Mouse (Mus musculus) adrenal gland, adult 18-20 months (tissue): ENCODE data around the gene Ivd. TPM values are rescaled to one million over a fixed set of nuclear protein-coding genes. Genes with fewer than 3 reads are reported as not detected.
A peak's percentile ranks its signal among the peaks of the same experiment; 100 is the strongest.

ENCODE experiments used
- DNase-seq, 2 experiments: peaks; one replicate each; pipeline ENCODE4 v3.0.0; 2021 to 2022; ENCODE audit warnings: low spot score in 2 of 2
- long read RNA-seq, 2 experiments: library from polyadenylated mRNA; stranded (forward); transcript quantifications; one replicate each; pipeline ENCODE4 v2.0.0; 2021
- total RNA-seq, 2 experiments: library from RNA; stranded (reverse); gene quantifications; 1 replicate in 1 of 2; 2 replicates in 1 of 2; pipeline ENCODE4 v1.2.3; 2021

The Ivd gene
- total RNA-seq, result 100 to 1,000 TPM; 205 to 414 TPM
- long read RNA-seq, experiment 1, transcript Ivd-201 (12 exons, 3,665 nt), result major isoform, 224 of 252 reads
- long read RNA-seq, experiment 1, partial matches to known transcripts, result 15 of 252 reads
- long read RNA-seq, experiment 1, other reads (novel, unspliced or antisense), result 11 of 252 reads
- long read RNA-seq, experiment 2, transcript Ivd-201 (12 exons, 3,665 nt), result major isoform, 289 of 359 reads
- long read RNA-seq, experiment 2, partial matches to known transcripts, result 41 of 359 reads
- long read RNA-seq, experiment 2, other reads (novel, unspliced or antisense), result 28 of 359 reads

DNA sequence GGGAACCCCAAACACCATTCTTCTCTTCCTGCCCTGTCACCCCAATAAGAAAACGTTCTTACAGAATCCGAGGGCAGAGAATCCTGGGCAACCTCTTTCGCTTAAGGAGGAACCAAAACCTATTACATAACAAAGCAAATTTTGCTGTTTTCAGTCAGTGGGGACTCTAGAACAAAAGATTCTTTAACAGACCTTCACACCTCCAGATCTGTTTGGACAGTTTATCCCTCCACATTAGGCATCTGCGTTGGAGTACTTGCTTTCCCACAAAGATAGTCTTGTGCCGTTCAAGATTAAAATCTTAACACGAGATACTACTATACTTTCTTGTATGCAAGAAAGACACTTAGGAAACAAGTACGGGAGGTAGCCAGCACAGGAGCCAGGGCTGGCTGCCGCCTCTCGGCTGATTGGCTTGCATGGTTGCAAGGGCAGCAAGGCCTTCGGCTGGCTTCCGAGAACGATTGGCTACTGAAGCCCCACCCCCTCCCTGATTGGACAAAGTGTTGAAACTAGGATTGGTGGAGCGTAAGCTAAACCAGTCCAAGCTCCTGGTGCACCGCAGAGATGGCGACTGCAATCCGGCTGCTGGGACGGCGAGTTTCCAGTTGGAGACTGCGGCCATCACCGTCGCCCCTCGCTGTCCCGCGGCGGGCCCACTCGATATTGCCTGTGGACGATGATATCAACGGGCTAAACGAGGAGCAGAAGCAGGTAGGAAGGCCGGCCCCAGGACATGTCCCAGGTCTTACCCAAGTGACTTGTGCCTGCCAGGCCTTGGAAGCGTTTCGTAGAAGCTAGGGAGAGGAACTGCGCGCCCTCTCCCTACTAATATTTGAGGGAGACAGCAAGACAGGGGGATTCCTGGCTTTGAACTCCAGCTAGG lies at the start of gene Ivd:
Ivd (plus strand) TSS at position 501 of the 886 bp plus-strand sequence.
- peak; percentile 76 to 83 for DNase-seq

DNA sequence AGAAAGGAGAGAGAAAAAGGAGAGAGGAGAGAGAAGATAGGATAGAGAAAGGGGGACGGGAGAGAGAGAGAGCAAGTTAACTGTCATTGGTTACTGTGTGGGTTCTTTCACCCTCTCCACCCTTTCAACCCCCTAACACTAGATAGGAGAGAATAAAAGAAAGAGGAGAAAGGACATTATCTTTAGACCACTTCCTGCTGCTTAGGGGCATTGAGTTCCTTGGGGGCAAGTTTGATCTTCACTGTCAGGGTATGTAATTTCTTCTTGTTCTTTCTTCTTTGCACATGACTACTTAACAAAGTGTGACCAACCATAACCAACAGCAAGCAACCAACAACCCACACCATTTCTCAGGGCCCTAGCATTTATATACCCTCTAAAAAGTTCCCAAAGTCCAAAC lies 49.0 kb upstream of the Ivd start:
- no peak for DNase-seq

DNA sequence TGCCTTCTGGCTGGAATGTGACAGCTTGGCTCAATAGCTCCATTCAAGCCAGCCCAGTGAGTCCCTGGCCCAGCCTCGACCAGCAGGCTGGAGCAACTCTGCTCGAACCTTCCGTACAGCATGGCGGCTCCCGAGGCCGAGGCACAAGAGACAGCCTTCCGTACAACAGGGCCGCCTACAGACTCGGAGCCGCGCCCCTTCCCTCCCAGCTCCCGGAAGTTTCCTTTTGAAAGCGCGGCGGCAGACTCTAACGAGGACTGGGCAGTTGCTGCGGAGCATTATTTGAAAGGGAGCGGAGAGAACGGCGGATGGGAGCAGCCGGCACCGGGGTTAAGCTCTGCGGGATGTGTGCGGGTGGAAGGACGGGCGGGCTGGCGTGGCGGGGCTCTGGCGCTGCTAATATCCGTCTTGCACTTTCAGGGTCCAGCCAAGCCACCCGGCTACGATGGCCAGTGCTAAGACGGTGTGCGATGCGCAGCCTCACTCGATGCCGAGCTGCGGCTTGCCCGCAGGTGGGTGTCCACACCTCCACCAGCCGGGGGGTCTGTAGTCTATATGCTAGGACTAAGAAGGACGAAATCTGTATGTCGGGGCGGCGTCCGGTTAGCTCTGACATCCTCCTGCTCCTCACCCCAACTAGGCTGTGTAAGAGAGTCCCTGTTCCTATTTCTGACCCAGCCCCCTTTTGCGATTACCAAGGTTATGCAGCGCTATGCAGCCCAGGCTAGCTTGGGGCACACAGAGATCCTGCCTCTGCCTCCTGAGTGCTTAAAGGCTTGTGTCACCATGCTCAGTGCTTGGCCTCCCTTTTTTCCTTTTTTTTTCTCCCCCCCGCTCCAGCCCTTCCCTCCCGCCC lies 47.5 kb upstream of the Ivd start, which contains the start of gene Knstrn:
Knstrn (plus strand) TSS at position 23 of the 856 bp plus-strand sequence.
- peak; percentile 78 to 88 for DNase-seq

DNA sequence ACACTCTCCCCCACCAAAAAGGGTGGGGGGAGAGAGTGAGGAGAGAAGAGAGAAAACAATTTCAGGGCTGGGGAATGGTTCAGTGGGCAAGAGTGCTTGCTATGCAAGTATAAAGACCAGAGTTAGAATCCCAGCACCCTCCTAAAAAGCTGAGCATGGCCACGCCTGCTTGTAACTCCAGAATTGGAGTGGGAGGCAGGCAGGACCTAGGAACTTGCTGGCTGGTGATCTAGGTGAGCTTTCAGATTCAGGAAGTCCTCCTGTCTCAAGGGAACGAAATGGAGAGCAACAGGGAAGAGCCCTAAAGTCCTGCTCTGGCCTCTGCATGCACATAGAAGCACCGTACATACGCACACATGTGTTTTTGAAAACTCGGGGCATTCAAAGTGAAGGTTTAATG lies 39.0 kb upstream of the Ivd start:
- DNase-seq, result no peak

DNA sequence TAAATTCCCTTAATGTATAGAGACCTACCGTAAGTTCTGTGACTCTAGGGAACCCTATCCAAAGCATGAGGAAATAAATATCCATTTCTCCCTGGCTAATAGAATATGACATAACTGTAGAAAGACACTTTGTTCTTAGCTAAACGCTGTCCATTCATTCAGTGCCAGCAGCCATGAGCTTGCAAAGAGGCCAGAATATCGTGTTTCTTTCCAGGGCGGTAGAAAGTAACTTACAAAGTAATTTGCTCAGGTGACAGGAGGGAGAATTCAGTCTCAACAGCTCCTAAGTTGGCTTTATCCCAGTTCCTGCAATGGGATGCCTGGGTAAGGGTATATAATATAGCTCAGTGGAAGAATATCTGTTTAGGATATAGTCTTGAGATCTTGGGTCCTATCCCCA lies 37.4 kb upstream of the Ivd start:
- no peak for DNase-seq

DNA sequence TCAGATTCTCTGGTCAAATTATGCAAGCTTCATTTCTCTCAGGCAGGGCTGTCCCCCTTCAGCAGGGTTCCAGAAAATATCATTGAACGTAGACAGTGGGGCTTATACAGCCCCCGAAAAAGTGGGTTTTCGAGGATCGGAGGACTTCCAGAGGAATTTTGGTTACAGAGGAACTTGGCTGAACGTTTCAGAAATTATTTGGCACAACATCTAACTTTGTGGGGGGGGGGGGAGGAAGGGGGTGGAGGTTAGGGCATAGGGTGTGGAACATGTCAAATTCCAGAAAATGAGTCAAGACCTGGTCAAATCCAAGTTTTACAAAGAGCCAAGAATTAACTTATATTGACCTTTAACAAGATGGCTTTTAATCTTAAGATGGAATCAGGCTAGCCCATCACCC lies 32.7 kb upstream of the Ivd start:
- DNase-seq, result no peak

DNA sequence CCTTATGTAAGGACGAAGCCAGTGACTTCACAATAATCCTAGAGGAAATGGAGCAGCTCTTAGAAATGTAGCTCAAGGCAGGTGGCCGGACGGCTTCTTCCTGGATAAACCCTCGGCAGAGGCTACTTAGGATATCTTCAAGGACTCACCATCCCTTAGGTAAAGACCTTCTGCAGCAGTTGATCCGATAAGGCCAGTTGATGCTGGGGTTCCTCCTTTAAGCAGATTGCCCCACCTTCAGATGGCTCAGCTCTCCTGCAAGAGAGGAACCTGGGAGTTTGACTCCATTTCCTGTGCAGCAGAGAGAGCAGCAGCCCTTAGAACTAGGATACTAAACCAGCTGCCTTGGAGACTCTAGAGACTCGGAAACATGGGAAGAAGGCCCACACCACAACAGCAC lies 27.7 kb upstream of the Ivd start:
- DNase-seq, result no peak

DNA sequence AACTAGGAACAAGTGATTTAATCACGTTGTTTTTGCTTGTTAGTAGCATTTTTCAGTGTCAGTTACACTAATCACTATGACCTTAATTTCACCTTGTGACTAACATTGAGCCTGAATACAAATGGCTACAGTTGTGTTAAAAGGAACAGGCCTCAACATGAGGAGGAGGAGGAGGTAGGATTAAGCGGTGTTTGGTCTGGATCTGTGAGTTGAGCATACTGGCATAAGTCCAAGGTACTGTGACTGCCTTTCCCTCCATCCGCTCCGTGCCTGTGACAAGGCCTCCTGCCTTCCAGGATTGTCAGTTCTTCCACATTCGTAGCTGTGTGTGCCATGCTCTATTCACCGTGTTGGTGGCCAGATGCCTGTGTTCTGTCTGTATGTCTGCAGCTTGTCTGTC lies 26.6 kb upstream of the Ivd start:
- no peak for DNase-seq

DNA sequence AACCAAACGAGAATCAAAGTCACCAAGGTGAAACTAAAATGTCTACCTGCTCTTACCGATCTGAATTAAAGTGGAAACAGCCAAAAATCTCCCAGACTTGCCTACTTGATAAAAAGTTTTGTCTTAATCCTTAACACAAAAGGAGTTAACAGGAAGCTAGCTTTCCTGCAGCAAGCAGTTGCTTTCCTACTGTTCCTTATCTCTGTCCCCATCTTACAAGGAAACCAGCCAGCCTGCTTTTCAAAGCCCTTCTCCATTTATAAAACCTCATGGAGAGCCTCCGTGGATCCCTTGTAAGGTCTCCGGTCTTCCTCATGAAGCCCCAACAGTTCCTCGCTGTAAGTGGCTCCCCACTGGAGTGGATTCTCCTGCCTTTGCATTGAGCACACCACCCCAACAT lies 23.4 kb upstream of the Ivd start:
- no peak for DNase-seq

DNA sequence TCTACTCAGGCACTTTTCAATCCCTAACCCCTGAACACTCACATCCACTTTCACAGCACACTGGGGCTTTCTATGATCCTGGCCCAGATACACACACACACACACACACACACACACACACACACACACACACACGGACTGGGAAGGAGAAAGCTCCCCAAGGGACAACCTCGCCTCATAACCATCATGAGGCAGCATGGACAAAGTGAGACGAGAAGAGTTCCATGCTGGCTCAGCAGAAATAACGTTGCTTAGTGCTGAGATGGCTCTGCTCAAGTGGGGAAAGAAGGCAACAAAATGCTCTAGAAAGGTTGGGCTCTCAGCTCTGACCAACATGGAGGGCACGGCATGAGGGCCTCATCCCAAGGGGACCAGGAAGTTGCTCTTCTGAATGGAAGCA lies 20.6 kb upstream of the Ivd start:
- DNase-seq, result no peak

DNA sequence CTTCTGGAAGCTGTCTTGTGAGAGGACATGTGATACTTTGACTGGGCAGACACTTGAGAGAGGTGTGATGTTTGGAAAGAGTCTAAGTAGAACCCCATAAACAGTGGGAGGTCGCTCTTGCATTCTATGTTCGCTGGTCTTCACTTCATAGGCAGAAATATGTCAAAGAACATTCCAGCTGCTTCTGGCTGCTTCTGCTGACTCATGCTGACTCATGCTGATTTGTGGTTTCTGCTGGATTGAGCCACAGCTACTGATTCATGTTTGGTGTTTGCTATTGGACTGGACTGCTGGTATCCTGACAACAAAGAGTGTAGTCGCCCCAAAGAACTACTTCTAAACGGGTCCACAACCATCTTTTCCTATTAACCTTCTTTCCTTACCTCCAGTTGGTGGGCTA lies 20.0 kb upstream of the Ivd start:
- DNase-seq, result peak; percentile 79 to 88

DNA sequence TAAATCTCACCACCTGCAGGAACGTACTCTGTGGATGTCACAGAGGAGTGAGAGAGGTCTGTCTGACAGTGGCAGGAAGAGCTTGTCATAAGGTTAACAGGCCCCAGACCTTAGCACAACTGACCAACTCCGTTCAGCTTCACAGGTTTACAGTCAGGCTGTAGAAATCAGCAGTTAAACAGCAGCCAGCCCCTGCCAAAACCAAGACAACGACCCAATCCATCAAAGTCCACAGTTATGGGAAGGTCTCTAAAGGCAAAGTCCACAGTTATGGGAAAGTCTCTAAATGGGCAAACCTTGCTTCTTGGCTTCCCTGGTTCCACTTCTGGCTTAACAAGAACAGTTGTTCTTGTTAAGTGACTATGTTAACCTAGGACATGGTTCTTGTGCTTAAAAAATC lies 17.3 kb upstream of the Ivd start:
- DNase-seq, result no peak

DNA sequence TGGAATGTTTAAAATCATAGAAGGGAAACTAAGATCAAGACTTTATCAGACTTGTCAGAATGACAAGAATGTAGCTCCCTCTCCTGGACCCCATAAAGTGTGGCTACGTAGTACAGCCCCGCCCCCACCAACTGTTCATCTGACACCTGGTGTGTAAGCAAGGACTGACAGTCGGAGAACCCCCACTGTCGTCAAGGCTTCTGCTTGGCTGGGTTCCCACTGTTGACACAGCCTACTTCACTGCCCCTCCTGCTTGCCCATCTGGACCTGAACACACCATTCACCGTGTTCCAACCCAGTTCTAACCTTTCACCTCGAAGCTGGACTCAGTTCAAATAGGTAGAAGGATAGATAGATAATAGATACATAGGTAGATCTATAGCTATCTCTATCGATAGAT lies 15.5 kb upstream of the Ivd start:
- no peak for DNase-seq

DNA sequence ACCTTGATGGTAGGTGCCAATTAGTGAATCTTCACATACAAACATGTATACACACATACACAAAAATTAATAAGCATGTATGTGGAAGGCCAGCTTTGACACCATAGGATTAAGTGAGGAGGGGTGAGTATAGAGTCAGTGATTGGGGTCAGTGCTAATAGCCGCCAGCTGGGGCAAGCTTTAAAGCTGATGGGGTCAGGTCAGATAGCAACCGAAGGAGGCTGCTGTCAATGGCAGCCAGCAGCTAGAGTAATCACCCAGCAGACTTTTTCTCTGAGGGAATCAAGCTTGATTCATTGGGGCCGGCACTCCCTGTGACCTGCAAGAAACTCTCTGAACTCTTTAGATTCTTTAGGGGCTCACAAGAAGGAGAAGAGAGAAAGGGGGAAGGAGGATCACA lies 10.0 kb upstream of the Ivd start:
- no peak for DNase-seq

DNA sequence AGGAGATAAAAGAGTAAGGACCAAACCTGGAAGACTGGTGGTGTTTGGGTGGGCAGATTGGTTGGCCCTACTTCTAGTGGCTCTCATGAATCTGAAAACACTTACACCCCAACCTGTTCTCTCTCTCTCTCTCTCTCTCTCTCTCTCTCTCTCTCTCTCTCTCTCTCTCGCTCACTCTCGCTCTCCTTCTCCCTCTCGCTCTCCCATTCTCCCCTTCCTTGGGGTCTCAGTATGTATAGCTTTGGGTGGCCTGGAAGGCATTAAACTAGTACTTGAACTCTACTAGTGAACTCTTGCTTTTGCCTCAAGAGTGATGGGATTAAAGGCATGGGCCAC lies 554 bp downstream of the Ivd start:
- DNase-seq, result no peak

DNA sequence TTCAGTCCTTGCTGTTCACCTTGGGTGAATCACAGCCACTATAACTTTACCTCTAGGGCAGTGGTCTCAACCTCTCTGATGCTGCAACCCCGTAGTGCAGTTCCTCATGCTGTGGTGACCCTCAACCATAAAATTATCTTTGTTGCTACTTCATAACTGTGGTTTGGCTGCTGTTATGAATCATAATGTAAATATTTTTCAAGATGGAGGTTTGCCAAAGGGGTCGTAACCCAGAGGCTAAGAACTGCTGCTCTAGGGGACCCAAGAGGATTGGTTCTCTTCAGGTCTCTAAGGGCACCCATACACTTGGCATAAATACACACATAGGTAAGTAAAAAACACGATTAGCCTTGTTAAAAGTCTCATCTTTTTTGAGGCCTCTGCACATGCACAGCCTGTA lies 8.8 kb downstream of the Ivd start:
- DNase-seq, result no peak

DNA sequence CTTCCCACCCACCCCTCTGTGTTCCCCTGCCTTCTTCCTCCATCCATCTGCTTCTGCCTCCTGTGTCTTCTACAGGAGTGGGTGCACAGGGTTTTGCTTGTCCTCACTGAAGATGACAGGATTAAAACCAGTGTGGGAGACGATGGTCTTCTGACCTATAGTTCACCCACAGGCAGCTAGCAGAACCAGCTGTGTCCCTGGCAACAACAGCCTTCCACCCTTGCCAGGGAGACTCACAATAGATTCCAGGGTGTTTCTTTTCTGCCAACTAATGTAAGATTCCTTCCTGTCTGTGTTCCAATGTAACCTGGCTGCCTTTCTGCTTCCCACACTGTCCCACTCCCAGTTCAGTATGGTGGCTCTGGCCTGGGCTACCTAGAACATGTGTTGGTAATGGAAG lies 9.3 kb downstream of the Ivd start:
- no peak for DNase-seq

DNA sequence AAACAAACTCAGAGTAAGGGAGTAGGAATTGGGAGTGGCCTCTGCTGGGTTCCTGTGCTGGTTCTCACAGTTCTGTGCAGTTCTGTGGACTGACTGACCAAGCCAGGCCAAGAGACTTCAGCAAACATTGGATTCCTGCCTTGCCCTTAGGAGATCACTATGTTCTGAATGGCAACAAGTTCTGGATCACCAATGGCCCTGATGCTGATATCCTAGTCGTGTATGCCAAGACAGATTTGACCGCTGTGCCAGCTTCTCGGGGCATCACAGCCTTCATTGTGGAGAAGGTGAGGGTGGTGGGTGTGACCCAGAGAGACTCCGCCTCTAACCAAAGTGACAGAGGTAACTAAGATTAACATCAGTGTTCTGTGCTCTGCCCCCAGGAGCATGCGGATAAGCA lies 11.3 kb downstream of the Ivd start:
- no peak for DNase-seq

DNA sequence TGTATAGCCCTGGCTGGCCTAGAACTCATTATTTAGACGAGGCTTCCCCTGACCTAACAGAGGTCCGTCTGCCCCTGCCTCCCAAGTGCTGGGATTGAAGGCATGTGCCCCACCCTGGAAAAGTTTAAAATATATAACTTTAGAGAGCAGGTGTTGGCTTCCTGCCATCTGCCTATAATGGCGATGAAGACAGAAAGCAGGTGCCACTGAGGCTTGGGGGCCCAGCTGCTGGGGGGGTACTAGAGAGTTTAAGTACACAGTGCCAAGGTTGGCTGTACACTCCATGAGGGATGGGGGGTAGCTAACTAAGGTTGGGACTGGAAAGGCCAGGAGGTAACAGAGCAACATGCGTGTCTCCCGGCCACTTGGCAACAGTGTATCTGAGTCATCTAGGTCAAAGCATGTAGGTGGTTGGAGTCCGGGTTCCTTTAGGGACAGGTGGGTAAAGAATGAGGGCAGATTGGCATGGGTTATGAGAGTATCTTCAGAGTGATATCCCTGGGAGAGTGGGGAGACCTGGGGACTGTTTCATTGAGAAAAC lies 12.2 kb downstream of the Ivd start:
- peak in 1 of 2 experiments; percentile 3 for DNase-seq

DNA sequence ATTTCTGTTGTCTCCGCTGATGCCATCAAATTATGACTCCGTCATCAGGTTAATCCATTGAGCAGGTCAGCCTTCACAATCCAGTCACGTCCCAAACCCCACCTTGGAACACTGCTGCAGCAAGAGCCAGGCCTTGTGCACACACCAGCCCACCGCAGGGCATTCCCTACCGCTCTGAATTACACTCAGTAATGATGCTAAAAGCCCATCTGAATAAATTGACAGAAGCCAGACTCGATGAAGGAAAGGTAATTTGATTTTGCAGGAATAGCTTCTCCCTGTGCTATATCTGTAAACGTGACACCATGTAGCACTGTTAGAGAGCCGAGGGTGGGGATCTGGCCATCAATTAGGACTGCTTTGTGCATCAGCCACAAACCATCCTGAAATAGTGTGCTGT lies 13.6 kb downstream of the Ivd start:
- DNase-seq, result peak in 1 of 2 experiments; percentile 1

DNA sequence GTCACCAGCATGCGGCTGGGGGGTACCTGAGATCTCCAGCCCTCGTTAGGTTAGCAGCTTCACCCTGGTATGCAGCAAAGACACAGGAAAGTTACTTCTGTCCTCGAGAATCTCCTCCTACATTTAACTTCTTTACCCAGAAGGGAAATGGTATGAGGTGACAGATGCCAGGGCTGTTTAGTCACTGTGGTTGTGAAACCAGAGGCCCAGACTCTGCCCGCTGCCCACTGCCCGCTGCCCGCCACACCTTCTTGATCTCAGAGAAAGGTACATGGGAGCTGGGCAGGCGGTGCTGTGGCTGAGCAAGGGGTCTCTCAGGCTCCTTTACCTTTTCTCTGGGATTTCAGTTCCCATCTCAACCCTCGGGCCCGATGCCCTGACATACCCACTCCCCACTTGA lies 14.7 kb downstream of the Ivd start:
- peak in 1 of 2 experiments; percentile 2 for DNase-seq
